Mouse (Mus musculus): ENCODE measurements at regions not wholly inside any gene's neighbourhood (a gene's known extent, or its start where the extent isn't known, plus 50 kb on each side); places are given as distances from the start of the nearest gene placed in this dataset.

- TF ChIP-seq TAL1 (IDR thresholded peaks at IDR 0.05; ENCODE audit: low read length) (no peak), GATA1 (IDR thresholded peaks at IDR 0.05; ENCODE audit: low read length) (no peak)
Observed at GRCm38 (mm10) chr1:36016566-36016965, 51.6 kb upstream of the Hs6st1 start.

Data from erythroblast, embryonic 14.5 days (primary cell).